Comparison of ENCODE assay signal across 8 mouse cellular contexts in the genomic region with DNA sequence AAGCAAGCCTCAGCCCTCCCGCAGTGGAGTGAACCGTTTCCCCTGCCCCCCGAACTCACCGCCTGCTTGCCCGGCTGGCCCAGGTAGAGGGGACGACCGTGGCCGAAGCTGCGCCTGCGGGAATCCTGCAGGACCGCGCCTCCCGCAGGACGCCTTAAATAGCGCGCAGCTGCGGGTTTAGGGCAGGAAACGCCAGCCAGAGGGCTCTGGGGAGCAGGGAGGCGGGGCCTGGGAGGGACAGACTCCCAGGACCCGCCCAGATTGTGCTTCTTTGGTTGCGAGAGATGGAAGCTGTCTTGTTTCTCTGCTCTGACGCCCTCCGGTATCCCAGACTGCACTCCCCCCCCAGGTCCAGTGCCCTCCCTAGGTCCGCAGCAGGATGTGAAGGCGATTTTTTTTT. TPM values are rescaled to one million over a fixed set of nuclear protein-coding genes. Genes with fewer than 3 reads are reported as not detected.
DNase-seq lines count a peak whose midpoint lies in the region; ATAC-seq and TF ChIP-seq lines count a peak whose summit lies in the region.

Gene Gja4 (minus strand): TSS at position 179 of the 400 bp plus-strand sequence.

- peak within 1 kb of the TSS; percentile 58 for H3K9ac ChIP-seq in embryonic facial prominence, embryonic 14.5 days (ENCODE audit: low read depth, low read length)
- peak within 1 kb of the TSS; percentile 77 for H3K9ac ChIP-seq in liver, adult 2 months (ENCODE audit: low read depth, low read length)
- peak within 1 kb of the TSS; percentile 68 for H3K9ac ChIP-seq in stomach, embryonic 16.5 days (ENCODE audit: low read length)

- peak; percentile 89 for ATAC-seq in embryonic facial prominence, embryonic 14.5 days (ENCODE audit: low read depth)
- peak; percentile 80; the same call in 1 of the 2 replicates for ATAC-seq in stomach, embryonic 16.5 days (ENCODE audit: insufficient read depth, low FRiP score)

- TF ChIP-seq POLR2A in bone marrow macrophage, adult 2 months (IDR thresholded peaks at IDR 0.05; ENCODE audit: borderline replicate concordance, low read depth, low read length), result no peak
- TF ChIP-seq POLR2A in liver, adult 2 months (IDR thresholded peaks at IDR 0.05; ENCODE audit: extremely low read depth, insufficient read depth, low read length), result peak; percentile 71
- TF ChIP-seq POLR2A in myocyte (IDR thresholded peaks at IDR 0.05; ENCODE audit: insufficient read length, low read depth), result no peak

- WGBS in embryonic facial prominence, embryonic 14.5 days, result under 1% methylated on average over 25 of the region's 25 CpGs
- under 1% methylated on average over 24 of the region's 25 CpGs for WGBS in heart, embryonic 10.5 days
- WGBS in liver, adult 2 months, result 2% methylated on average over 25 of the region's 25 CpGs
- WGBS in stomach, embryonic 16.5 days, result under 1% methylated on average over 25 of the region's 25 CpGs

- 0 out of 2 replicates have a peak, but pooled peaks cover 2% of the 10 kb centered on the region for H3K4me1 ChIP-seq in bone marrow macrophage, adult 2 months (ENCODE audit: control insufficient read depth, insufficient read depth, low read length)
- H3K4me1 ChIP-seq in embryonic facial prominence, embryonic 14.5 days (ENCODE audit: control insufficient read depth, insufficient read depth, low read length), result peaks cover 14% of the 10 kb centered on the region; the same call in 1 of the 2 replicates
- H3K4me1 ChIP-seq in heart, embryonic 10.5 days, result peaks cover 9% of the 10 kb centered on the region; the same call in 1 of the 2 replicates
- no peaks in the 10 kb centered on the region for H3K4me1 ChIP-seq in liver, adult 2 months (ENCODE audit: control insufficient read depth, insufficient read depth, low read length)
- no peaks in the 10 kb centered on the region for H3K4me1 ChIP-seq in stomach, embryonic 16.5 days (ENCODE audit: control insufficient read depth, insufficient read depth, low read length)

- no peaks in the 10 kb centered on the region for H3K9me3 ChIP-seq in embryonic facial prominence, embryonic 14.5 days (ENCODE audit: control insufficient read depth, low read length)
- H3K9me3 ChIP-seq in heart, embryonic 10.5 days, result no peaks in the 10 kb centered on the region
- H3K9me3 ChIP-seq in stomach, embryonic 16.5 days (replicated peaks; ENCODE audit: control insufficient read depth, low read length), result no peaks in the 10 kb centered on the region

- peak within 1 kb of the TSS; percentile 95 for H3K4me2 ChIP-seq in embryonic facial prominence, embryonic 14.5 days (ENCODE audit: low read depth, low read length)
- peak within 1 kb of the TSS; percentile 84 for H3K4me2 ChIP-seq in myocyte (ENCODE audit: low read depth)
- H3K4me2 ChIP-seq in stomach, embryonic 16.5 days (ENCODE audit: low read depth, low read length), result peak within 1 kb of the TSS; percentile 86

- H3K36me3 ChIP-seq in embryonic facial prominence, embryonic 14.5 days (ENCODE audit: control insufficient read depth, insufficient read depth, low read length), result no peaks in the 10 kb centered on the region
- no peaks in the 10 kb centered on the region for H3K36me3 ChIP-seq in heart, embryonic 10.5 days
- H3K36me3 ChIP-seq in liver, adult 2 months (ENCODE audit: control insufficient read depth, insufficient read depth, low read length), result no peaks in the 10 kb centered on the region
- no peaks in the 10 kb centered on the region for H3K36me3 ChIP-seq in myocyte (ENCODE audit: control insufficient read depth, insufficient read depth)
- no peaks in the 10 kb centered on the region for H3K36me3 ChIP-seq in stomach, embryonic 16.5 days (ENCODE audit: control insufficient read depth, insufficient read depth, low read length)

- no peak for TF ChIP-seq CTCF in bone marrow macrophage, adult 2 months (IDR thresholded peaks at IDR 0.05; ENCODE audit: low read depth, low read length)
- TF ChIP-seq CTCF in liver, adult 2 months (IDR thresholded peaks at IDR 0.05; ENCODE audit: low read depth, low read length), result peak; percentile 48

- DNase-seq in CD4-positive helper T cell, adult 2 months (ENCODE audit: low read depth, low spot score), result peak; percentile 42
- DNase-seq in embryonic facial prominence, embryonic 14.5 days (ENCODE audit: low spot score), result peak; percentile 92
- peak; percentile 89 for DNase-seq in heart, embryonic 10.5 days (ENCODE audit: low spot score)
- DNase-seq in kidney, adult 9 months, result peak; percentile 76
- DNase-seq in liver, adult 2 months (ENCODE audit: extremely low read depth, low read depth, low spot score), result peak; percentile 34

- H3K27ac ChIP-seq in bone marrow macrophage, adult 2 months (ENCODE audit: insufficient read depth, low read depth, low read length), result no peak within 1 kb of the TSS
- H3K27ac ChIP-seq in embryonic facial prominence, embryonic 14.5 days (replicated peaks; ENCODE audit: low read depth, low read length), result no peak within 1 kb of the TSS
- H3K27ac ChIP-seq in heart, embryonic 10.5 days, result peak within 1 kb of the TSS; percentile 77
- peak within 1 kb of the TSS; percentile 45 for H3K27ac ChIP-seq in liver, adult 2 months (replicated peaks; ENCODE audit: insufficient read depth, low read depth, low read length)
- no peak within 1 kb of the TSS for H3K27ac ChIP-seq in stomach, embryonic 16.5 days (ENCODE audit: low read length)

- peaks cover 10% of the 10 kb centered on the region; the same call in 1 of the 2 replicates for H3K27me3 ChIP-seq in embryonic facial prominence, embryonic 14.5 days (replicated peaks; ENCODE audit: control insufficient read depth, insufficient read depth, low read length)
- H3K27me3 ChIP-seq in heart, embryonic 10.5 days (ENCODE audit: insufficient read depth, poor library complexity, severe bottlenecking), result peaks cover 60% of the 10 kb centered on the region
- no peaks in the 10 kb centered on the region for H3K27me3 ChIP-seq in liver, adult 2 months (ENCODE audit: control insufficient read depth, insufficient read depth, low read length)
- H3K27me3 ChIP-seq in myocyte (ENCODE audit: control insufficient read depth, insufficient read depth, insufficient read length), result peaks cover 5% of the 10 kb centered on the region
- H3K27me3 ChIP-seq in stomach, embryonic 16.5 days (ENCODE audit: control insufficient read depth, insufficient read depth, low read length), result peaks cover 12% of the 10 kb centered on the region

- H3K4me3 ChIP-seq in bone marrow macrophage, adult 2 months (ENCODE audit: insufficient read depth, low read length), result peak within 1 kb of the TSS; percentile 53
- peak within 1 kb of the TSS; percentile 47 for H3K4me3 ChIP-seq in embryonic facial prominence, embryonic 14.5 days (ENCODE audit: low read depth, low read length)
- peak within 1 kb of the TSS; percentile 63 for H3K4me3 ChIP-seq in heart, embryonic 10.5 days
- H3K4me3 ChIP-seq in liver, adult 2 months (ENCODE audit: insufficient read depth, low read depth, low read length), result peak within 1 kb of the TSS; percentile 71
- no peak within 1 kb of the TSS for H3K4me3 ChIP-seq in myocyte
- peak within 1 kb of the TSS; percentile 46 for H3K4me3 ChIP-seq in stomach, embryonic 16.5 days (replicated peaks; ENCODE audit: low read length)

- no peaks in the 10 kb centered on the region for H3K79me2 ChIP-seq in liver, adult 2 months (ENCODE audit: control insufficient read depth, insufficient read depth, low read length)
- H3K79me2 ChIP-seq in myocyte (ENCODE audit: control insufficient read depth, insufficient read depth), result no peaks in the 10 kb centered on the region

- no peak within 1 kb of the TSS for H3ac ChIP-seq in myocyte (ENCODE audit: control insufficient read depth, insufficient read length)

TF ChIP-seq in myocyte, 11 proteins besides CTCF, POLR2A, EP300 and RAD21:
- no peak for TF ChIP-seq CEBPB (IDR thresholded peaks at IDR 0.05; ENCODE audit: insufficient read depth, poor library complexity, severe bottlenecking)
- TF ChIP-seq MYOG (IDR thresholded peaks at IDR 0.05; ENCODE audit: control insufficient read depth in 1 of 3, insufficient read depth in 1 of 3, insufficient read length in 2 of 3, low read depth in 2 of 3), result peak in 1 of 3 experiments; percentile 58
- peak in 1 of 3 experiments; percentile 24 for TF ChIP-seq MYOD1 (IDR thresholded peaks at IDR 0.05; ENCODE audit: control insufficient read depth in 1 of 3, insufficient read length in 2 of 3, low read depth in 2 of 3)

RNA-seq across cellular contexts. Expression of gene Gja4, which starts in this region (rescaled TPM):
- not detected in 2 replicates for polyA plus RNA-seq in bone marrow macrophage, adult 2 months (2012; ENCODE audit: insufficient read depth, insufficient read length, missing spikeins)
- polyA plus RNA-seq in embryonic facial prominence, embryonic 14.5 days (2014; fragmentation: Nextera tagmentation; extraction: Ambion mirVana), result 20.0 and 20.7 TPM in 2 replicates
- polyA plus RNA-seq in heart, embryonic 10.5 days (2016; fragmentation: Nextera tagmentation; extraction: Ambion mirVana), result 32.7 and 48.8 TPM in 2 replicates
- 1.5 and 1.9 TPM in 2 replicates for total RNA-seq in liver, adult 2 months (2014; rRNA removed)
- 8.0 and 8.8 TPM in 2 replicates for polyA plus RNA-seq in liver, adult 2 months (2012; rRNA removed)
- 0.19 TPM for polyA plus RNA-seq in myocyte (2012; fragmentation: generic; extraction: Trizol)
- 16.1 and 17.8 TPM in 2 replicates for polyA plus RNA-seq in stomach, embryonic 16.5 days (2015; fragmentation: Nextera tagmentation; extraction: Ambion mirVana)

Comparison
In these comparisons a context has a peak if more than half of its experiments do, and no peak if none do; other contexts are left out.
1. DNase-seq: peak in every context shown above with its lines; median percentile 92 in embryonic facial prominence, embryonic 14.5 days; 89 in heart, embryonic 10.5 days; 76 in kidney, adult 9 months; 42 in CD4-positive helper T cell, adult 2 months; 34 in liver, adult 2 months.
2. H3K27ac ChIP-seq: peak in heart, embryonic 10.5 days (single experiment) and liver, adult 2 months (single experiment); none in bone marrow macrophage, adult 2 months (single experiment), embryonic facial prominence, embryonic 14.5 days (single experiment) and stomach, embryonic 16.5 days (single experiment).
3. Peak in every context shown above with its lines, with median percentiles within 50 percentile points of each other: H3K4me2 ChIP-seq and H3K9ac ChIP-seq.